Mouse (Mus musculus) embryonic fibroblast, embryonic 13.5 days (primary cell): Measurements from ENCODE around the gene Nhsl2.

Experiments
- CTCF ChIP-seq: IDR thresholded peaks from 2 replicates; pipeline ENCODE4 v1.5.1; 2011; ENCODE audit warnings: mild to moderate bottlenecking, control low read depth, low read length, moderate library complexity, borderline replicate concordance; ENCODE audit not compliant: insufficient read depth
- POLR2A ChIP-seq: IDR thresholded peaks from 2 replicates; pipeline ENCODE4 v1.6.1; 2011; ENCODE audit warnings: low read depth, mild to moderate bottlenecking, control low read depth, low read length, moderate library complexity

- no peak for TF ChIP-seq POLR2A
- TF ChIP-seq CTCF: no peak
Observed at GRCm38 (mm10) chrX:101944761-101945330, 95.7 kb downstream of the Nhsl2 start.
